Comparison of ENCODE assay signal across 8 mouse cellular contexts in the genomic region with DNA sequence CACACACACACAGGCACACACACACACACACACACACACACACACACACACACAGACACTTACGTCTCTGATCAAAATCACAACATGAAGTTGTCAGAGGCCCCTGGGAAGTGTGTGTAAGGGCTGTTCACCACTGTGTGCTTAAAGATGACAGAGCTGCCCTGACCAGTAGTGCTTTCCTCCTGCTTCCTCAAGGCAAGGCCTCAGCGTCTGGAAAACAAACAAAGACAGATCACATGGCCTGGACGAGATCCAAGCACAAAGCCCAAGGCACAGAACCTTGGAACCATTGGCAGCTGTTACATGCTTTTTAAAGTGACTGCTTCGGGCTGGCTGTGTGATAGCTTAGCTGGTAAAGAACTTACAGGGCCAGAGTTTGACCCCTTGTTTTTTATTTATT. TPM values are rescaled to one million over a fixed set of nuclear protein-coding genes. Genes with fewer than 3 reads are reported as not detected.
DNase-seq lines count a peak whose midpoint lies in the region; ATAC-seq lines count a peak whose summit lies in the region.
"Had no signal": no experiment of that assay in that cellular context is flagged by ENCODE, and none has a peak within 500 bp of the region (broad histone marks: within the 10 kb centered on the region; RNA-seq: fewer than 3 reads in every experiment).

No protein-coding gene starts in this region.

- no peaks in the 10 kb centered on the region for H3K27me3 ChIP-seq in heart, embryonic 13.5 days (replicated peaks)
- H3K27me3 ChIP-seq in midbrain, embryonic 15.5 days (replicated peaks) = no peaks in the 10 kb centered on the region

- no peak overlapping the region for H3K9ac ChIP-seq in heart, embryonic 13.5 days
- H3K9ac ChIP-seq in midbrain, embryonic 15.5 days = no peak overlapping the region
- H3K9ac ChIP-seq: liver, embryonic 14.5 days had no signal

- peak; percentile 85 for DNase-seq in urinary bladder, postnatal 14 days (ENCODE audit: low spot score)
- DNase-seq in urinary bladder, postnatal 10 days (ENCODE audit: low spot score) = no peak
- peak; percentile 40 to 63 for DNase-seq in cerebellum, postnatal 25 days
- peak; percentile 94 for DNase-seq in kidney, postnatal 25 days
- DNase-seq in T-cell, adult 2 months (ENCODE audit: low spot score) = no peak

- H3K4me3 ChIP-seq in heart, embryonic 13.5 days = no peak overlapping the region
- no peak overlapping the region for H3K4me3 ChIP-seq in midbrain, embryonic 15.5 days

- no peaks in the 10 kb centered on the region for H3K9me3 ChIP-seq in heart, embryonic 13.5 days
- H3K9me3 ChIP-seq in midbrain, embryonic 15.5 days = no peaks in the 10 kb centered on the region

- WGBS in heart, embryonic 13.5 days = 38% methylated on average over 4 of the region's 4 CpGs
- 31% methylated on average over 4 of the region's 4 CpGs for WGBS in midbrain, embryonic 15.5 days

- peaks cover 32% of the 10 kb centered on the region for H3K4me1 ChIP-seq in heart, embryonic 13.5 days
- H3K4me1 ChIP-seq in midbrain, embryonic 15.5 days = peaks cover 4% of the 10 kb centered on the region; the same call in 1 of the 2 replicates

- H3K36me3 ChIP-seq in heart, embryonic 13.5 days = peaks cover 40% of the 10 kb centered on the region
- peaks cover 8% of the 10 kb centered on the region; the same call in 1 of the 2 replicates for H3K36me3 ChIP-seq in midbrain, embryonic 15.5 days (replicated peaks)

- no peak for ATAC-seq in heart, embryonic 13.5 days (ENCODE audit: extremely low read depth, insufficient number of reproducible peaks, low FRiP score, low TSS enrichment)
- ATAC-seq in midbrain, embryonic 15.5 days (replicated peaks) = 0 out of 2 replicates have a peak, but pooled peaks have one; percentile 39

- H3K4me2 ChIP-seq in heart, embryonic 13.5 days = no peak overlapping the region
- no peak overlapping the region for H3K4me2 ChIP-seq in midbrain, embryonic 15.5 days

- peak overlapping the region; percentile 58 for H3K27ac ChIP-seq in heart, embryonic 13.5 days (replicated peaks)
- H3K27ac ChIP-seq in midbrain, embryonic 15.5 days = peak overlapping the region; percentile 45; the same call in 1 of the 2 replicates
- H3K27ac ChIP-seq: liver, embryonic 14.5 days had no signal

RNA-seq across cellular contexts. Expression of gene Bhlha15, which starts 31.5 kb away (rescaled TPM):
- polyA plus RNA-seq in heart, embryonic 13.5 days (2015; fragmentation: Nextera tagmentation; extraction: Ambion mirVana) = 0.24 and 0.33 TPM in 2 replicates
- polyA plus RNA-seq in midbrain, embryonic 15.5 days (2015; fragmentation: Nextera tagmentation; extraction: Ambion mirVana) = 0.05 and 0.06 TPM in 2 replicates

RNA-seq across cellular contexts. Expression of gene Lmtk2, which starts 58.4 kb away (rescaled TPM):
- 3.6 and 4.1 TPM in 2 replicates for polyA plus RNA-seq in heart, embryonic 13.5 days (2015; fragmentation: Nextera tagmentation; extraction: Ambion mirVana)
- polyA plus RNA-seq in midbrain, embryonic 15.5 days (2015; fragmentation: Nextera tagmentation; extraction: Ambion mirVana) = 10.1 and 10.4 TPM in 2 replicates

Comparison
In these comparisons a context has a peak if more than half of its experiments do, and no peak if none do; other contexts are left out.
1. DNase-seq: peak in urinary bladder, postnatal 14 days (single experiment), cerebellum, postnatal 25 days (2 of 2) and kidney, postnatal 25 days (2 of 2); none in urinary bladder, postnatal 10 days (single experiment) and T-cell, adult 2 months (single experiment).